16 mouse cellular contexts compared by ENCODE assay signal in the genomic region with DNA sequence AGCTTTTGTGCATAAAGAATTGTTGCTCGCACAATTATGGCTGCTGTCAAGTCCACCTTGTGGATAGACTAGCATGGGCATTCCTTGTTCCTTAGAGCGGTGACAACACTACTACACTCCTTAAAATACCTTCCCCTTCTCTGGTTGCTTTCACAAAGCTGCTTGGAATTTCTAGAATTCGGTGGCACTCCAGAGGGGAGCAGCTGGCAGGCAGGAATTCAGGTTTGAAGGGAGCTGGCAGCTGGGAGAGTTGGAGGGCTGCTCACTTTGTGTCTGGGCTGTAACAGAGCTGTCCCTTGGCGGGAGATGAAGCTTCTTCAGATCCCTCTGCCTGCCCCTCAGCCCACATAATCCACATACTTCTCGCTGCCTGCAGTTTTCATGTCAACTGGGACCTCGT.
DNase-seq lines count a peak whose midpoint lies in the region; ATAC-seq and TF ChIP-seq lines count a peak whose summit lies in the region.
"Had no signal": no experiment of that assay in that cellular context is flagged by ENCODE, and none has a peak within 500 bp of the region (broad histone marks: within the 10 kb centered on the region; RNA-seq: fewer than 3 reads in every experiment).

No protein-coding gene starts in this region.

- peaks cover 3% of the 10 kb centered on the region; the same call in 1 of the 2 replicates for H3K27me3 ChIP-seq in limb, embryonic 11.5 days (ENCODE audit: control insufficient read depth, insufficient read depth, low read length)
- H3K27me3 ChIP-seq in limb, embryonic 10.5 days (ENCODE audit: low read depth, poor library complexity, severe bottlenecking): peaks cover 94% of the 10 kb centered on the region
- peaks cover 49% of the 10 kb centered on the region for H3K27me3 ChIP-seq in limb, embryonic 13.5 days
- H3K27me3 ChIP-seq in myocyte (ENCODE audit: control insufficient read depth, insufficient read depth, insufficient read length): no peaks in the 10 kb centered on the region
- no peaks in the 10 kb centered on the region for H3K27me3 ChIP-seq in cerebellum, adult 2 months (ENCODE audit: control insufficient read depth, insufficient read depth, low read length)

- no peak for TF ChIP-seq CTCF in brain, embryonic 14.5 days (IDR thresholded peaks at IDR 0.05; ENCODE audit: borderline replicate concordance, extremely low read depth, insufficient read depth, insufficient read length)
- no peak for TF ChIP-seq CTCF in cerebellum, adult 2 months (IDR thresholded peaks at IDR 0.05; ENCODE audit: borderline replicate concordance, insufficient read depth, low read depth, low read length)

- no peak overlapping the region for H3ac ChIP-seq in myocyte (ENCODE audit: control insufficient read depth, insufficient read length)

- no peaks in the 10 kb centered on the region for H3K36me3 ChIP-seq in limb, embryonic 11.5 days (ENCODE audit: control insufficient read depth, insufficient read depth, low read length)
- no peaks in the 10 kb centered on the region for H3K36me3 ChIP-seq in limb, embryonic 10.5 days
- H3K36me3 ChIP-seq in limb, embryonic 13.5 days: no peaks in the 10 kb centered on the region
- H3K36me3 ChIP-seq in myocyte (ENCODE audit: control insufficient read depth, insufficient read depth): no peaks in the 10 kb centered on the region
- H3K36me3 ChIP-seq: heart, embryonic 13.5 days; hindbrain, embryonic 12.5 days had no signal

- peak; percentile 47; the same call in 1 of the 2 replicates for ATAC-seq in limb, embryonic 11.5 days (ENCODE audit: insufficient number of reproducible peaks, low FRiP score, low TSS enrichment, low read depth)
- peak; percentile 61 for ATAC-seq in limb, embryonic 13.5 days (ENCODE audit: low FRiP score, low read depth)
- no peak for ATAC-seq in megakaryocyte-erythroid progenitor cell, adult 5-6 weeks (replicated peaks; ENCODE audit: low FRiP score, low TSS enrichment, poor library complexity, severe bottlenecking)
- ATAC-seq: CD4-positive, CD25-positive, alpha-beta regulatory T cell, adult 4 months; forebrain, embryonic 14.5 days had no signal

- H3K79me2 ChIP-seq in myocyte (ENCODE audit: control insufficient read depth, insufficient read depth): no peaks in the 10 kb centered on the region

- WGBS in limb, embryonic 11.5 days: 61% methylated on average over 6 of the region's 6 CpGs
- WGBS in limb, embryonic 10.5 days: 58% methylated on average over 6 of the region's 6 CpGs
- 45% methylated on average over 6 of the region's 6 CpGs for WGBS in limb, embryonic 13.5 days
- WGBS in cerebellum, adult 2 months: 45% methylated on average over 6 of the region's 6 CpGs

- H3K9me3 ChIP-seq in limb, embryonic 11.5 days (ENCODE audit: control insufficient read depth, low read length): no peaks in the 10 kb centered on the region
- H3K9me3 ChIP-seq in limb, embryonic 10.5 days (replicated peaks): no peaks in the 10 kb centered on the region
- no peaks in the 10 kb centered on the region for H3K9me3 ChIP-seq in limb, embryonic 13.5 days
- H3K9me3 ChIP-seq: heart, embryonic 13.5 days; hindbrain, embryonic 12.5 days had no signal

- no peaks in the 10 kb centered on the region; the same call in 1 of the 2 replicates for H3K4me1 ChIP-seq in limb, embryonic 11.5 days (ENCODE audit: control insufficient read depth, insufficient read depth, low read length)
- H3K4me1 ChIP-seq in limb, embryonic 10.5 days: no peaks in the 10 kb centered on the region
- H3K4me1 ChIP-seq in limb, embryonic 13.5 days: peaks cover 8% of the 10 kb centered on the region; the same call in 1 of the 2 replicates
- H3K4me1 ChIP-seq in cerebellum, adult 2 months (ENCODE audit: control insufficient read depth, insufficient read depth, low read length): no peaks in the 10 kb centered on the region
- H3K4me1 ChIP-seq: heart, embryonic 13.5 days; hindbrain, embryonic 12.5 days had no signal

- H3K4me3 ChIP-seq in limb, embryonic 11.5 days (ENCODE audit: low read depth, low read length): no peak overlapping the region
- H3K4me3 ChIP-seq in limb, embryonic 10.5 days: no peak overlapping the region
- H3K4me3 ChIP-seq in limb, embryonic 13.5 days: no peak overlapping the region
- H3K4me3 ChIP-seq in myocyte: no peak overlapping the region
- no peak overlapping the region for H3K4me3 ChIP-seq in cerebellum, adult 2 months (replicated peaks; ENCODE audit: insufficient read depth, low read depth, low read length)
- H3K4me3 ChIP-seq: heart, embryonic 13.5 days; hindbrain, embryonic 12.5 days had no signal

- no peak overlapping the region for H3K4me2 ChIP-seq in limb, embryonic 11.5 days (ENCODE audit: low read depth, severe bottlenecking)
- H3K4me2 ChIP-seq in limb, embryonic 13.5 days (replicated peaks): no peak overlapping the region
- H3K4me2 ChIP-seq in myocyte (ENCODE audit: low read depth): peak overlapping the region; percentile 62
- H3K4me2 ChIP-seq: heart, embryonic 13.5 days; hindbrain, embryonic 12.5 days had no signal

- TF ChIP-seq POLR2A in brain, embryonic 14.5 days (IDR thresholded peaks at IDR 0.05; ENCODE audit: borderline replicate concordance, extremely low read depth, insufficient read depth, insufficient read length, poor library complexity, severe bottlenecking): no peak
- TF ChIP-seq POLR2A in myocyte (IDR thresholded peaks at IDR 0.05; ENCODE audit: insufficient read length, low read depth): no peak
- no peak for TF ChIP-seq POLR2A in cerebellum, adult 2 months (IDR thresholded peaks at IDR 0.05; ENCODE audit: borderline replicate concordance, insufficient read depth, low read length)

- H3K27ac ChIP-seq in limb, embryonic 11.5 days (replicated peaks; ENCODE audit: low read depth, low read length): no peak overlapping the region
- no peak overlapping the region for H3K27ac ChIP-seq in limb, embryonic 10.5 days
- H3K27ac ChIP-seq in limb, embryonic 13.5 days: no peak overlapping the region
- H3K27ac ChIP-seq in cerebellum, adult 2 months (ENCODE audit: insufficient read depth, low read length): no peak overlapping the region
- H3K27ac ChIP-seq: heart, embryonic 13.5 days; hindbrain, embryonic 12.5 days had no signal

- no peak overlapping the region for H3K9ac ChIP-seq in limb, embryonic 11.5 days (ENCODE audit: low read length)
- no peak overlapping the region for H3K9ac ChIP-seq in limb, embryonic 13.5 days
- H3K9ac ChIP-seq: heart, embryonic 13.5 days; hindbrain, embryonic 12.5 days had no signal

- no peak for DNase-seq in limb, embryonic 11.5 days (ENCODE audit: low spot score)
- DNase-seq in limb, embryonic 10.5 days (ENCODE audit: low spot score): no peak
- DNase-seq in brain, embryonic 14.5 days (ENCODE audit: low read depth): peak; percentile 11
- no peak for DNase-seq in cerebellum, adult 2 months
- DNase-seq: cerebellum, postnatal 14 days; gastrocnemius, postnatal 10 days; kidney, adult 2 months; liver; right cerebral cortex, adult 18-20 months had no signal

TF ChIP-seq in myocyte, 11 proteins besides CTCF, POLR2A, EP300 and RAD21:
- TF ChIP-seq MYOD1 (IDR thresholded peaks at IDR 0.05; ENCODE audit: control insufficient read depth in 1 of 3, insufficient read length in 2 of 3, low read depth in 2 of 3) (peak; percentile 37 to 92 (median 91)), REST (IDR thresholded peaks at IDR 0.05; ENCODE audit: insufficient read depth, insufficient read length) (no peak), TCF12 (IDR thresholded peaks at IDR 0.05; ENCODE audit: insufficient read depth, poor library complexity, severe bottlenecking) (peak; percentile 59), TCF3 (IDR thresholded peaks at IDR 0.05; ENCODE audit: insufficient read length, low read depth) (peak; percentile 14), MYOG (IDR thresholded peaks at IDR 0.05; ENCODE audit: control insufficient read depth in 1 of 3, insufficient read depth in 1 of 3, insufficient read length in 2 of 3, low read depth in 2 of 3) (peak in 2 of 3 experiments; percentile 36 to 81), E2F4 (IDR thresholded peaks at IDR 0.05; ENCODE audit: insufficient read depth) (no peak), SRF (IDR thresholded peaks at IDR 0.05; ENCODE audit: control insufficient read depth, insufficient read length, low read depth) (no peak), MAX (IDR thresholded peaks at IDR 0.05; ENCODE audit: low read depth) (no peak)
TF ChIP-seq in myocyte: peak in this region for 4.
